Mouse (Mus musculus): Measurements from ENCODE around the gene Cfhr2.
"Not testable (repeated sequence)": the region's sequence is repeated elsewhere in the genome, so short reads cannot be mapped to it uniquely, and the experiment has no call there.

The Cfhr2 gene

DNA sequence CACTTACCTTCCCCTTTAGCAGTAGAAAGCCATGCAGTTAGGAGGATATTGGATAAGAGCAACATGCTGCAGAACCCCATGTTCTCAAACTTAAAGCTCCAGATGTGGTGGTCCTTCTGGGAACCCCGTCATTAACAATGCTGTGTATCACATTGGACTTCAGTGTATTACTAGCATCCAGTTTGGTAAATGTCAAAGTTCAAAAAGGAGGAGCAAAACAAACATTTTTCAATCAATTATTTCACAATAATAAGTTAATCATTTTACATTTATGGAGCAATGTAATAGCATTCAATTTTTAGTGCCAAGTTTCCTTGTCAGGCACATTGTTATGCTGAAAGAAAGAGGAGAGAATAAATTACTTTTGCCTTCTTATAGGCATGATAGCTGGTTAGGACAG lies at the start of gene Cfhr2:
TSS of gene Cfhr2 (minus strand) at position 155 of the 400 bp plus-strand sequence.
- no peak for DNase-seq

GRCm38 (mm10) chr1:139863751-139864150 lies 5.2 kb upstream of the Cfhr2 start:
- DNase-seq = no peak

GRCm38 (mm10) chr1:139860176-139860575 lies 1.7 kb upstream of the Cfhr2 start:
- DNase-seq = no peak

DNA sequence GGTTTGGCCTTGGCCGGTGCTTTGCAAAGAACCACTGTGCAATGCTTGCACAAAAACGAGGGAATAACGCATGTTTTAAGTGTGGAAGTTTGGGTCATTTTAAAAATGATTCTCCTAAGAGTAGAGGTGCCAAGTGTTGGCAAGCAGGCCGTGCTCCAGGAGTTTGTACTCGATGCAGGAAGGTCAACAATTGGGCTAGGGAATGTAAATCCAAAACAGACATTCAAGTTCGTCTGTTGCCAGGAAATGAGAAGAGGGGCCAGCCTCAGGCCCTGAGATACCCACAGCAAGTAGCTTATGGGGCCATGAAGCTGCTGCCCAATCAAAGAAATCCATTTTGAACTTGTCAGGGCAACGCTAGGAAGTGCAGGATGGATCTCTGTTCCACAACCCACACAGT lies 18.8 kb downstream of the Cfhr2 start:
- DNase-seq = no peak

- DNase-seq = no peak
These were observed 19.2 kb downstream of the Cfhr2 start for GRCm38 (mm10) chr1:139839290-139839689.

DNA sequence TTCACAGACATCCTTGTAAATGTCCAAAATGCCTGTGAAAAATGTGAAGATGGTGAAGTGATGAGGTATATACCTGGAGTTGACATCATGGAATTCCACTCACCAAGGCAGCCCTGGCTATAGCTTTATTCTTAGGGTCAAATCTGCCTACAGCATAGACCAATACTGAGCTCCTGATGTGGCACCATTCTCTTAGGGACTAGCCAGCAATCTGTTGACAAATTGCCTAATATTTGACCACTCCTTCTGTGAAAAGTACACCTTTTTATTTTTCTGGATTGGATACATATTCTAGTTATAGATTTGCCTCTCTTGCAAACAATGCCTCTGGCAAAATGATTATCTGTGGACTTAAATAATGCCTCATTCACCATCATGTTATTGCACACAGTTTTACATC lies 49.9 kb downstream of the Cfhr2 start:
- no peak for DNase-seq

GRCm38 (mm10) chr1:139781143-139781542 lies 77.4 kb downstream of the Cfhr2 start, which contains the start of gene Gm4788:
Gm4788 (minus strand) TSS chr1:139781243.
- DNase-seq = no peak

GRCm38 (mm10) chr1:139769913-139770312 lies 88.6 kb downstream of the Cfhr2 start:
- DNase-seq = not testable (repeated sequence)

Data from cerebellum, adult 18-20 months (tissue).